Mouse (Mus musculus) megakaryocyte, adult 5-6 weeks (primary cell): ENCODE measurements at regions not wholly inside any gene's neighbourhood (a gene's known extent, or its start where the extent isn't known, plus 50 kb on each side); places are given as distances from the start of the nearest gene placed in this dataset.
A peak's percentile ranks its signal among the peaks of the same experiment; 100 is the strongest.
"Not testable (repeated sequence)": the region's sequence is repeated elsewhere in the genome, so short reads cannot be mapped to it uniquely, and the experiment has no call there.

Source experiments
- ATAC-seq: 2 replicates; pipeline ENCODE4 v1.8.0; 2016; ENCODE audit warnings: mild to moderate bottlenecking, inconsistent platforms; ENCODE audit not compliant: poor library complexity, severe bottlenecking

DNA sequence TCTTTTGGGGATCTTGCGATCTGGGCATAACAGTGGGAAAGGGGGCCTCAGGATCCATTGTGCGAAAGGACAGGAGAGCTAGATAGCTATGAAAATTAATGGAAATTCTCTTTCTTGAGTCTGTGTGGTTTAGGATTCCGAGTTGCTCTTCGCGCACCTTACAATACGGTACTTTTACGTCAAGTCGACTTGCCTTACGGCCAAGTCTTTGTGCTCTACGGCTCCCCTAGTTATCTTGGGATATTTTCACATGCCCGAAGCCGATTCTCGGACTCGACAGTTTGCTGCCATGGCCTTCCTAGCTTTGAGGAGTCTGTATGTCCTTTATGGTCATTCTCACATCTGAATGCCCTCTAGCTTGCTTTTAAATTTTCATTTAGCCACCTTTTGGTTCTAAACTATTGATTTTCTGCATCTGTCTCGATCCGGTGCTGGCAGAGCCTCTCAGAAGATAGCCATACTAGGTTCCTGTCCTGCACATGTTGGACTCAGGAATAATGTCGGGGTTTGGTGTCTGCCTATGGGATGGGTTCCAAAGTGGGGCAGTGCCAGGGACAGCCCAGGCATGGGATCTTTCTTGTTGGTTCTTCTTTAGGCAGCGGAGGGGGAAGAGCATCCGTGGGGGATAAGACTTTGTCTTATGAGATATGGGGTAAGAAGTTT lies 109.0 kb upstream of the Olfr1324 start:
- ATAC-seq: peak; percentile 88

- ATAC-seq: no peak
These were observed 75.7 kb upstream of the Olfr1324 start for GRCm38 (mm10) chrX:50504047-50504446.

DNA sequence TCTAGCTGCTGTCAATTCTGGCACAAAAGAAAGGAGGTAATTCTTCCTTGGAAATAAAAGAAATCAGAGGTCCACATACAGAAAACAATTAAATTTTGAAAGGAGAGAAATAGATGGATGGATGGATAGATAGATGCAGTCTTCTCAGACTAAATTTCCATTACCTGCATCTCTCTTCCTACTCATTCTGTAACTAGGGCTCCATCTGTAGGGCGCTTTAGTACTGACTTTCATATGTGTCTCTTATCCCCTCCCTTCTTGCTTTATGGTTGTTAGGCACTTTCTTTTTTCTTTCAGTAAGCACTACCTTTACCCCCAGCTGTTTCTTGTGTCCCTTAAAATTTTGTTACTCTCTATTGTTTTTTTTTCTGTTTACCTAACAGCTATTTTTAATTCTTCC lies 72.9 kb upstream of the Olfr1324 start:
- no peak for ATAC-seq

- ATAC-seq: not testable (repeated sequence)
These were observed 62.2 kb upstream of the Olfr1324 start for GRCm38 (mm10) chrX:50490477-50490967.
